Mouse (Mus musculus): ENCODE data around the gene Soat1. TPM values are rescaled to one million over a fixed set of nuclear protein-coding genes. Genes with fewer than 3 reads are reported as not detected.

The Soat1 gene
- polyA plus RNA-seq (2012; rRNA removed), result 6.7 and 8.9 TPM in 2 replicates

DNA sequence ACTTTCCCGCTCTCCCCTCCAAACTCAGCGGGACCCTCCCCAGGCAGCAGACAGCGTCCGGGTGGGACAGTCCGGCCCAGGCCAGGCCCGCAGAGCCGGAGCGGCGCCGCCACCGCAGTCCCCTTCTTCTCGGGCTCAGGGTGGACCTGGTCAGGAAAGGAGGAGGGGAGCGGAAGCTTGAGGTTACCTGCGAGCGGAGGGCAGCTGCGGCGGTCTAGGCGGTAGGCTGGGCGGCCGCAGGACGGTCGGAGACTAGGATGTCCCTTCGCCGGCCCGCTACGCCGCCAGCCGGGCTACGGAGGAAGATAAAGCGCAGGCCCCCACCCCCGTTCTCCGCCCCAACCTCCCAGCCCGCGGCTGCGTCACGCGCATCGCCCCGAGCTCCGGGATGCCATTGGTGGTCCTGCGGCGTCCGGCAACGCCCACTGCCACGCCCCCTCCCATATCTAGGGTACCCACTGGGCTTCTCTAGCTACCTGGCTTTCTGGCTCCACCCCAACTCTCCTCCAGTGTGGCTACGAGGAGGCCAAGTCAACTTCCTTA lies at the start of gene Soat1:
Soat1 (minus strand) TSS at position 371 of the 543 bp plus-strand sequence.

DNA sequence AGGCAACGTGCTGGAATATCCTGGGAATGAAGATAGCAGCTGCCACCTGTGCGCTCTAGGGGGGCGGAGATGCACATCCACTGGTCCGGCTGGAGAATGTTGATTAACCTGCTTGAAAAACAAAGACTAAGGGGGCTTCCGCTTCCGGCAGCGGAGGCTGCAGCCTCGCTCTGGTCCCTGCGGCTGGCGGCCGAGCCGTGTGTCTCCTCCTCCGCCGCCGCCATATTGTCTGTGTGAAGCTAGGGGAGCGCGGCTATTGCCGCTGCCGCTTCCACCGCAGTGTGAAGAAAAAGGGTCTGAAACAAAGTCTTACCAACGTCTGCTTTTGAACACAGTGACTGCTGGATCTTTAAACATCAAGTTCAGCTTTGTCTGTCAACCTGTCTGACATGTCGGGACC lies 49.7 kb upstream of the Soat1 start, which contains the start of gene Gm10031:
Gm10031 (plus strand) TSS at position 171 of the 400 bp plus-strand sequence.

DNA sequence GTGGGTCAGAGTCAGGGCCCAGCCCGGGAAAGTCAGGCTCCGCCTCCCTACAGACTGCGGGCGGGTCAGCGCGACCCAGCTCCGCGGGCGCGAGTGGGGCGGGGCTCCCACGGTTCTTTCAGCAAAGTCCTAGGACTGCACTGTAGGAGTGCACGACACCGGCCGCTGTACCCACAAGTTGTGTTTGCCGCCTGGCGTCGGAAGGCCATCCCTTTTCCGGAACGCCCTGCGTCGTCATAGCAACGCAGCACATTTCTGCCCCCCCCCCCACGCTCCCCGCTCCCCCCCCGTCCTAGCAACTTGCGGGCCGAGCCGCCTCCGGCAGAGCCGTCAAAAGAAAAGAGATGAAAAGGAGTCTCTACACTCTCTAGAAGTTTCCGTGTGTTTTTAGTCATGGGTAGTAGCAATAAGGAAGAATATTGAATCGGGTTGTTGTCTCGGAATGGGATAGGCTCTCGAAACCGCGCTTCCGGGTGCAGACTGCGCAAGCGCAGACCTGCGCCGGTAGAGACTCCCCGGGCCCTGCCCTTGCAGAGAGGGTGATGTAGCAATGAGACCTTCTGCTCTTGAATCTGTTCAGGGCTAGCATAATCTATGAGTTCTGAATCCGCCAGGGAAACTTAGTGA lies 53.3 kb downstream of the Soat1 start, which contains the start of gene Axdnd1:
Axdnd1 (minus strand) TSS at position 489 of the 627 bp plus-strand sequence.

Other genes starting within 250 kb of the Soat1 start
- 0.03 and 0.10 TPM in 2 replicates for gene Tdrd5, start 170.7 kb downstream of the Soat1 start, polyA plus RNA-seq (2012; rRNA removed)
- 0.01 and 0.02 TPM in 2 replicates for gene Nphs2, start 163.6 kb downstream of the Soat1 start, polyA plus RNA-seq (2012; rRNA removed)
- gene Gm2000, start 108.3 kb downstream of the Soat1 start, polyA plus RNA-seq (2012; rRNA removed), result 162 and 202 TPM in 2 replicates
- gene Axdnd1, start 53.2 kb downstream of the Soat1 start, polyA plus RNA-seq (2012; rRNA removed), result 0.02 and 0.06 TPM in 2 replicates
- gene Gm10031, start 49.7 kb upstream of the Soat1 start, polyA plus RNA-seq (2012; rRNA removed), result 1.8 and 2.8 TPM in 2 replicates
- 1.8 and 2.0 TPM in 2 replicates for gene Abl2, start 84.5 kb upstream of the Soat1 start, polyA plus RNA-seq (2012; rRNA removed)
- gene Tor3a, start 200.0 kb upstream of the Soat1 start, polyA plus RNA-seq (2012; rRNA removed), result 1.9 and 3.0 TPM in 2 replicates
- 7.3 and 8.5 TPM in 2 replicates for gene Fam20b, start 244.8 kb upstream of the Soat1 start, polyA plus RNA-seq (2012; rRNA removed)